Mouse (Mus musculus): ENCODE measurements around the gene Camk2b. TPM values are rescaled to one million over a fixed set of nuclear protein-coding genes. Genes with fewer than 3 reads are reported as not detected.
"Not testable (repeated sequence)": the region's sequence is repeated elsewhere in the genome, so short reads cannot be mapped to it uniquely, and the experiment has no call there.

Gene Camk2b
- polyA plus RNA-seq, 1 experiment = 479 TPM

DNA sequence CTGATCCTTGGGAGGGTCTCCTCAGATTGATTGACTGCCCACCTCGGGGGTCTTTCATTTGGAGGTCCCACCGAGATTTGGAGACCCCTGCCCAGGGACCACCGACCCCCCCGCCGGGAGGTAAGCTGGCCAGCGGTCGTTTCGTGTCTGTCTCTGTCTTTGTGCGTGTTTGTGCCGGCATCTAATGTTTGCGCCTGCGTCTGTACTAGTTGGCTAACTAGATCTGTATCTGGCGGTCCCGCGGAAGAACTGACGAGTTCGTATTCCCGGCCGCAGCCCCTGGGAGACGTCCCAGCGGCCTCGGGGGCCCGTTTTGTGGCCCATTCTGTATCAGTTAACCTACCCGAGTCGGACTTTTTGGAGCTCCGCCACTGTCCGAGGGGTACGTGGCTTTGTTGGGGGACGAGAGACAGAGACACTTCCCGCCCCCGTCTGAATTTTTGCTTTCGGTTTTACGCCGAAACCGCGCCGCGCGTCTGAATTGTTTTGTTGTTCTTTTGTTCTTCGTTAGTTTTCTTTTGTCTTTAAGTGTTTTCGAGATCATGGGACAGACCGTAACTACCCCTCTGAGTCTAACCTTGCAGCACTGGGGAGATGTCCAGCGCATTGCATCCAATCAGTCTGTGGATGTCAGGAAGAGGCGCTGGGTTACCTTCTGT lies 59.7 kb downstream of the Camk2b start:
- H3K4me1 ChIP-seq (ENCODE audit: control insufficient read depth, insufficient read depth, low read length) = peaks cover 37% of the 10 kb centered on the region
- WGBS = 2% methylated on average over 37 of the region's 44 CpGs
- DNase-seq; H3K27me3 ChIP-seq (ENCODE audit: control insufficient read depth, insufficient read depth, low read length): not testable (repeated sequence)
- peak overlapping the region; percentile 98 for H3K27ac ChIP-seq (ENCODE audit: insufficient read depth, low read length)
- peak overlapping the region; percentile 39 for H3K4me3 ChIP-seq (replicated peaks; ENCODE audit: insufficient read depth, low read depth, low read length)

DNA sequence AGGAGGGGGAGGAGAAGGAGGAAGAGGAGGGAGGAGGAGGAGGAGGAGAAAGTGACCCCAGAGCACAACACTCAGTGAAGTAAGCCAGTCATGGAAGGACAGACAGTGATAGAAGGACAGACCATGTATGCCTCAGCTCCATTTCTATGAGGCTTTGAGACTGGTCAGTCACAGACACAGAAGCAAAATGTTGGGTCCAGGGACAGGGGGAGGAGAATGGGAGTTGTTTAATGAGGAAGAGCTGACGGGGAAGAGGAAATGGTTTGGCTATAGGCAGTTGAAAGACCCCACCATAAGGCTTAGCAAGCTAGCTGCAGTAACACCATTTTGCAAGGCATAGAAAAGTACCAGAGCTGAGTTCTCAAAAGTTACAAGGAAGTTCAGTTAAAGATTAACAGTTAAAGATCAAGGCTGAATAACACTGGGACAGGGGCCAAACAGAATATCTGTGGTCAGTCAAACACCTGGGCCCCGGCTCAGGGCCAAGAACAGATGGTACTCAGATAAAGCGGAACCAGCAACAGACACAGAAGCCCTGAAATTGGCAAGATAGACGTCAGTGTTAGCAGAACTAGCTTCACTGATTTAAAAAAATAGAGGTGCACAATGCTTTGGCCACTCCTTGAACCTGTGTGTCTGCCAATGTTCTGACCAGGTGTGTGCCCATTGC lies 60.7 kb downstream of the Camk2b start:
- not testable (repeated sequence) for H3K27me3 ChIP-seq (ENCODE audit: control insufficient read depth, insufficient read depth, low read length); H3K4me3 ChIP-seq (replicated peaks; ENCODE audit: insufficient read depth, low read depth, low read length); DNase-seq
- WGBS = 4% methylated on average over 1 of the region's 4 CpGs
- H3K27ac ChIP-seq (ENCODE audit: insufficient read depth, low read length) = peak overlapping the region; percentile 53; the same call in 1 of the 2 replicates
- peaks cover 44% of the 10 kb centered on the region for H3K4me1 ChIP-seq (ENCODE audit: control insufficient read depth, insufficient read depth, low read length)

DNA sequence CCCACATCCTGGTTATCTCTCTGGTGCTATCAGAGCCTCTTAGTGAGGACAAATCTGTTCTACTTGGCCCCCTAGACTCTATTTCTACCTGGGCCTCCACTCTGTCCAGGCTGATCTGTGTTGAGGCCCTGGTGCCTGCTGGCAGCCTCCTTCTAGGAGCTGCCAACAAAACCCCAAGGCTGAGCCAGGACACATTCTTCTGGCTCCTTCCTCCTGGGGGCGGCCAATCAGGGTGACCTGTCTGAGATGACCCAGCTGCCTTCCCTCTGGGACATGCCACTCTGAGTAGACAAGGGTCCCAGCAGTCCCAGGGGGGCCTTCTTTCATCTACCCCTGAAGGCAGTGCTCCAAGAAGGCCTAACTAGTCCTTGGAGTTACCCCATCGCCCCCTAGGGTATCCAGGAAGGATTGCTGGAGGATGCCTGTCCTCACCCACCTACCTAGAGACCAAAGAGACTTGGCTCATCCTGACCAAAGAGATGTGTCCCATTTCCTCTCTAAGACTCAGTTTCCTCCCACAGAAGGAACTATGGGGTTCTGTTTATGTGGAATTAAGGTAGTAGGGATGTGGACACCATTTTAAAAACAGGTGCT lies 63.0 kb downstream of the Camk2b start:
- Histone ChIP-seq H3K4me1 (ENCODE audit: control insufficient read depth, insufficient read depth, low read length) (peaks cover 67% of the 10 kb centered on the region), H3K27ac (ENCODE audit: insufficient read depth, low read length) (peak overlapping the region; percentile 91), H3K27me3 (ENCODE audit: control insufficient read depth, insufficient read depth, low read length) (no peaks in the 10 kb centered on the region), H3K4me3 (replicated peaks; ENCODE audit: insufficient read depth, low read depth, low read length) (no peak overlapping the region)
- TF ChIP-seq CTCF (IDR thresholded peaks at IDR 0.05; ENCODE audit: borderline replicate concordance, insufficient read depth, low read depth, low read length) = peak; percentile 23; the same call in 1 of the 2 replicates
- no peak for TF ChIP-seq POLR2A (IDR thresholded peaks at IDR 0.05; ENCODE audit: borderline replicate concordance, insufficient read depth, low read length)
- DNase-seq = peak; percentile 60 to 65
- WGBS = 17% methylated on average over 2 of the region's 2 CpGs

DNA sequence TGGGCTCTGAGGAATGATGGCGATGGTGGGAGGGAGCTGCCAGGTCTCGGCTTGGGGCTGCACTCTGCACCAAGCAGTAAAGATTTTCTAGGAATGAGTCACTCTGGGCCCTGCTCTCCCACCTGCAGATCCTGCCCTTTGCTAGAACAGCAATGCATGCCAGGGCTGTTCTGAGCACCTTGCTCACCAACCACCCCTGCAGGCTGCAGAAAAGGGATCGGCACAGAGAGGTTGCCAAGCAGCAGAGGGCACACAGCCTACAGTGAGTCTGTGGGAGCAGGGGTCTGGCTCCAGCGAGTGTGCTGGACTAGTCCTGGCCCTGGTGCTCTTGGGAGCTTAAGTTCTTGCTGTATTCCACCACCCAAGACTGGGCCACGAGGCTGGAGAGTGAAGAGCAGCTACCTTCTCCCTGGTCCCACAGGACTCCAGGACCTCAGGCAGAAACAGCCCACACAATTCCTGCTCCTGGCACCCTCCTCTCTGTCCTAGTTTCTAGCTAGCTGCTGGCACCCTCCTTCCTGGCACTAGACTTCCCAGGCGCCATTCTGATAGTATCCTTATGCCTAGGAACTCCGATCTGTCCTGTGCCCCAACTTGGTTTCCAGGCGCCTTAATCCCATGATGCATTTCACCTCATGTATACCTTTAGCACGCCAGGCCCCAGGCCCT lies 64.0 kb downstream of the Camk2b start:
- peak; percentile 80 to 88 for DNase-seq
- Histone ChIP-seq H3K4me1 (ENCODE audit: control insufficient read depth, insufficient read depth, low read length) (peaks cover 73% of the 10 kb centered on the region), H3K27me3 (ENCODE audit: control insufficient read depth, insufficient read depth, low read length) (no peaks in the 10 kb centered on the region), H3K27ac (ENCODE audit: insufficient read depth, low read length) (peak overlapping the region; percentile 91), H3K4me3 (replicated peaks; ENCODE audit: insufficient read depth, low read depth, low read length) (no peak overlapping the region)
- no peak for TF ChIP-seq CTCF (IDR thresholded peaks at IDR 0.05; ENCODE audit: borderline replicate concordance, insufficient read depth, low read depth, low read length)
- TF ChIP-seq POLR2A (IDR thresholded peaks at IDR 0.05; ENCODE audit: borderline replicate concordance, insufficient read depth, low read length) = peak; percentile 37; the same call in 1 of the 2 replicates
- 10% methylated on average over 9 of the region's 9 CpGs for WGBS

DNA sequence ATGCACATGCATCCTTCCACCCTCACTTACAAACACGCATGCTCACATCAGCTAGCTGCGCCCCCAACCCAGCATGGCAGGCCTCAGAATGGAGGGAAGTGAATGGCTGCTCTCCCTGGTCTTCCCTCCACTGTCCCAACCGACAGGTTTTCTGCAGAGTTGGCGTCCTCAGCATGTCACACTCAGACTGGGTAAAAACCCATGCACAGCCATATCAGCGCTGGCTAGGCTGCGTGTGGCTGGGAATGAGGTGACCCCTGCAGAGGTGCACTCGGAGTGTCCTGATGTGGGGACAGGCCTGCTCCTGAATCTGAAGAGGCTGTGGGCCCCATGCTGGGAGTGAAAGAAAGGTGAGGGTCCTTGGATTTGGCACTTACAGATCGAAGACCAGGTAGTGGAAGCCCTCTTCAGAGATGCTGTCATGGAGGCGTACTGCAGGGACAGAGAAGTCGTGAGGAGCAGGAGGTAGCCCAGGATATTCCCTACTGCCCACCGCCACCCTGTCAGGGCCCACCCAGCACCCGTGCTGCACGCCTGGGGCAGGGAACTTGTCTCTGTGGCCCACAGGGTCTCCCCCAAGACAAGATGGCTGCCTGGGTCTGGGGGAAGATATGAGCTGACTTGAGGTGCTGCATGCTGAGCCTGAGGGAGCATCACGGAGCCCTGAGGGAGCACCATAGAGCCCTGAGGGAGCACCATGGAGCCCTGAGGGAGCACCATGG lies 65.0 kb downstream of the Camk2b start:
- no peaks in the 10 kb centered on the region for H3K27me3 ChIP-seq (ENCODE audit: control insufficient read depth, insufficient read depth, low read length)
- H3K4me3 ChIP-seq (replicated peaks; ENCODE audit: insufficient read depth, low read depth, low read length) = no peak overlapping the region
- H3K27ac ChIP-seq (ENCODE audit: insufficient read depth, low read length) = peak overlapping the region; percentile 91
- peaks cover 75% of the 10 kb centered on the region for H3K4me1 ChIP-seq (ENCODE audit: control insufficient read depth, insufficient read depth, low read length)
- 46% methylated on average over 14 of the region's 14 CpGs for WGBS
- peak in 1 of 2 experiments; percentile 63 for DNase-seq
- TF ChIP-seq CTCF (IDR thresholded peaks at IDR 0.05; ENCODE audit: borderline replicate concordance, insufficient read depth, low read depth, low read length) (no peak), POLR2A (IDR thresholded peaks at IDR 0.05; ENCODE audit: borderline replicate concordance, insufficient read depth, low read length) (no peak)

DNA sequence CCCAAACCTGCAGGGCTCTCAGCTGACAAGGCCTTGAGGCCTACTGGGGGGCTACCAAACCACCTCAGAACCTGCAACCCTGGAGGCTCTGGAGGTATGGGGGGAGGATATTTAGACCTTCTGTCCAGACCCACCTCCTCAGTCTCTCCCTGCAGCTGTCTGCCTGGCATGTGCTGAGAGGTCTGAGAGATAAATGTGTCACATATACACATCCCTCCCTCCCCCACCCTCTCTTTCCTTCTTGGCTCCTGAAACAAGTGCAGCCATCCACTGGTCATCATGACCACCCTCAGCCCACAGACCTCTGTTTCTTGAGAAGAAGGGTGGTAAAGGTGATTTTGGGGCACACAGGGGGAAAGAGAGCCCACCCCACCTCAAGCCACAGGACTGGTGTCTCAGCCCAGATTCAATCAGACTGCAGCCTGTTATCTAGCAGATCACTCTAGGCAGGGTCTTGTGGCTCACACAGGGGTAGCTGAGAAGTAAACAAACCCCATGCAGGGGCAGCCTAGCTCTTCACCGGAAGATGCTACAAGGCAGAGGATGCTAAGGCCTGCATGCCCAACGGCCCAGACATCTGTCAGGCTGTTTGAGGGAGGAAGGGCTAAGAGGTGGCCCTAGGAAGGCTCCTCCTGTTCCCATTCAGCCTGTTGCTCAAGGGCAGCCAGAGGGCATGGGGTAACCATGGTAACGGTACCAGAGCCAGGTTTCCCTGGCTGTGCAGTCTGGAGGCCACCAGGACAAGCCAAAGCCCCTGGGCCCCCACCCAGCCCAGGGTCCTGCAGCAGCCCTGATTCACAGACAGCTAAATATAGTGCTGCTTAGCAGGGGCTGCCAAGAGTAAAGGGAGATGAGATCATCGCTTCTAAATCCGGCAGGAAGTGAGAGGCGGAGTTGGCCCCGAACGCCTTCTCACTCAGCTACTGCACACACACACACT lies 66.1 kb downstream of the Camk2b start:
- 5% methylated on average over 8 of the region's 8 CpGs for WGBS
- Histone ChIP-seq H3K4me3 (replicated peaks; ENCODE audit: insufficient read depth, low read depth, low read length) (no peak overlapping the region), H3K4me1 (ENCODE audit: control insufficient read depth, insufficient read depth, low read length) (peaks cover 84% of the 10 kb centered on the region), H3K27me3 (ENCODE audit: control insufficient read depth, insufficient read depth, low read length) (no peaks in the 10 kb centered on the region), H3K27ac (ENCODE audit: insufficient read depth, low read length) (peak overlapping the region; percentile 91)
- peak; percentile 86 to 94 for DNase-seq
- no peak for TF ChIP-seq POLR2A (IDR thresholded peaks at IDR 0.05; ENCODE audit: borderline replicate concordance, insufficient read depth, low read length)
- TF ChIP-seq CTCF (IDR thresholded peaks at IDR 0.05; ENCODE audit: borderline replicate concordance, insufficient read depth, low read depth, low read length) = no peak

DNA sequence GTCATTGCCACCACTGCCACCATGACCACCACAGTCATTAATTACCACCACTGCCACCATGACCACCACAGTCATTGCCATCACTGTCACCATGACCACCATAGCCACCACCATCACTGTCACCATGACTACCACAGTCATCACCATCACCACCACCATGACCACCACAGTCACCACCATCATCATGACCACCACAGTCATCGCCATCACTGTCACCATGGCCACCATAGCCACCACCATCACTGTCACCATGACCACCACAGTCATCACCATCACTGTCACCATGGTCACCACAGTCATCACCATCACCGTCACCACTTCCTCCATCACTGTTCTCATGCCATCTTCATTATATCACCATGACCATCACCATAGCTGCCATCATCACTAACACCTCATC lies 67.7 kb downstream of the Camk2b start:
- no peak for TF ChIP-seq CTCF (IDR thresholded peaks at IDR 0.05; ENCODE audit: borderline replicate concordance, insufficient read depth, low read depth, low read length)
- TF ChIP-seq POLR2A (IDR thresholded peaks at IDR 0.05; ENCODE audit: borderline replicate concordance, insufficient read depth, low read length) = no peak
- no peak for DNase-seq
- Histone ChIP-seq H3K4me1 (ENCODE audit: control insufficient read depth, insufficient read depth, low read length) (peaks cover 86% of the 10 kb centered on the region), H3K27me3 (ENCODE audit: control insufficient read depth, insufficient read depth, low read length) (no peaks in the 10 kb centered on the region), H3K4me3 (replicated peaks; ENCODE audit: insufficient read depth, low read depth, low read length) (no peak overlapping the region), H3K27ac (ENCODE audit: insufficient read depth, low read length) (peak overlapping the region; percentile 44)
- WGBS = 96% methylated on average over 2 of the region's 2 CpGs
